Mouse (Mus musculus): Measurements from ENCODE around the gene Lmcd1.
"Not testable (repeated sequence)": the region's sequence is repeated elsewhere in the genome, so short reads cannot be mapped to it uniquely, and the experiment has no call there.

The Lmcd1 gene

DNA sequence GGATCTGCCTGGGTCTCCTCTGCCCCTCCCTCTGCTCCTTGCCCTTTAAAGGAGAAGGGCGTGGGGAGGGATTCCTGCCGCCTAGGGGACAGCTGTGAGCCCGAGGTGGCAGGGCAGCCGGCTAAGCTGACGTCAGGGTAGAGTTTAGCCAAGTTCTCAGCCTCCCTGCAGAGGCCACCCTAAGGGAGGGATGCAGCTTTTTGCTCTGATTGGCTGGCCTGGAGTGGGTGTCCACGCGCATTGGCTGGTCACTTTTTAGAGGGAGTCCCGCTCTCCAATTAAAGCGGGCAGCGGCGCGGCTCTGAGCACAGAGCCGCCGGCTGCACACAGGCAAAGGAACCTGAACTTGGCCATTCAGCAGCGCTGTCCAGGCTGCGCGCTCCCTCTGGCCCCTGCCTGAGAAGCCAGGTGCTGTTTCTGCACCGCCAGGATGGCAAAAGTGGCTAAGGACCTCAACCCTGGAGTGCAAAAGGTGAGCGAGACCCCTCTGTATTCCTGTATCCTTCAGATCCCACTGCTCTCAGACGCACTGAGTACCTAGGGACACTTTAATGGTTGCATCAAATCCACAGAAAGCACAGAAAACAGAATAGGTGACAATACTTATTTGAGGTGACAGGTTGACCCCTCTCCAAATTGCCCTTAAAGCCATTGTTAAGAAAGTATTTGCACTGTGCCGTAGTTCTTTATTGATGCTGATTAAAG lies at the start of gene Lmcd1:
Lmcd1 (plus strand) TSS at position 258 of the 705 bp plus-strand sequence.
- DNase-seq (ENCODE audit: low spot score), result no peak

DNA sequence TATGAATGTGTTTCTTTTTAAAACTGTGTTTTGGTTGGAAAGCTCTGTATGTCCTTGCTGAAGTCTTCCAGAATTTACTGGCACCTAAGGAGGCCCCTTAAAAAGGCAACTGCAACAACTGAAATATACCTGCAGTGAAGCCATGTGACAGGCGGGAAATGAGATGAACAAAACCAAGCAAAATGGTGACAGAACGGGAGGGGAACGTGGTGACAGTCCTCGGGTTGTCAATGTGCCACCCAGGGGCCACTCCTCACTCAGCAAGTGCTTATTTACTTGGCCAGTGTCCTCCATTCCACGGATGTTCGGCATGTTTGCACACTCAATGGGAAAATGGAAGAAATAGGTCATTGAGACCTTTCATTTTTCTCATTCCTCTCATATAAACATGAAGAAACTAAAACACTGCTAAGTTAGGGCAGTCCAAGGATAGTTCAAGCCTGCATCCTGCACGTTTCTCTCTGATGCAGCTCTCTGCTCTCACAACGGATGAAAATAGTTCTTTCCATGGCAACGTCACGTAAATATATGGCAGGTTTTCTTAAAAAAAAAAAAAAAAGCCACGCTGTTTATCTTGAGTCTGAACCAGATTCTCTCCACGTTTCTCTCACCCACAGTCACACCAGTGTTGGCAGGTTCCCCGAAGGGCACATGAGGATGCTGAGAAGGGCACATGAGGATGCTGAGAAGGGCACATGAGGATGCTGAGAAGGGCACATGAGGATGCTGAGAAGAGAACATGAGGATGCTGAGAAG lies 49.5 kb upstream of the Lmcd1 start:
- no peak for DNase-seq (ENCODE audit: low spot score)

DNA sequence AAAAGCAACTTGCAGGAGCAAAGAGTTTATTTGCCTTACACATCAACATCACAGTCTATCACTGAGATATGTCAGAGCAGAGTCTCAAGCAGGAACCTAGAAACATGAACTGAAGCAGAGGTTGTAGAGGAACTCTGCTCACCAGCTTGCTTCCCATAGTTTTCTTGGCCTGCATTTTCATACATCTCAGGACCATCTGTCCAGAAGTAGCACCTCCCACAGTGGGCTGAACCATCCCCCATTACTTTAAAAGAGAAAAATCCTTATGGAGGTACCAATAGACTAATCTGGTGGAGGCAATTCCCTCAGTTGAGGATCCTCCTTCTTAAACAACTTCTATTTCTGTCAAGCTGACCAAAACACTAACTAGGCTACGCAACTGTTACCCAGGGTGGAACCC lies 36.8 kb upstream of the Lmcd1 start:
- DNase-seq (ENCODE audit: low spot score), result no peak

DNA sequence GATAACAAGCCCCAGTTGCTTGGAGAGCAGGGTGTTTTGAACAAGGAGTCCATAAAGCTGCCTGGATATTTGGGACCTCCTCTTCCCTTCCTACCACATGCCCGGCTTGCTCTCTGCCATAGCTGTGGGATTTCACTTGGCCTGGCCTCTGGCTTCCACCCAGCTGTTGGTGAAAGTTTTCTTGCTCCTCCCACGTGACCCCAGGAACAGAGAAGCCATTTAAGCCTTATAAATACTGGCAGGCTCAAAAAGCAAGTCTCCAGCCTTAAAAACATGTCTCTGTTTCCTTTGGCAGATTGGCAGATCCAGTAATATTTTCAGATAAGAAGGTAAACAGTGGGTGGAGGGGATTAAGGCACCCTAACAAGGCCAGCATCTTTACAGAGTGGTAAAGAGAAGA lies 31.3 kb upstream of the Lmcd1 start:
- no peak for DNase-seq (ENCODE audit: low spot score)

DNA sequence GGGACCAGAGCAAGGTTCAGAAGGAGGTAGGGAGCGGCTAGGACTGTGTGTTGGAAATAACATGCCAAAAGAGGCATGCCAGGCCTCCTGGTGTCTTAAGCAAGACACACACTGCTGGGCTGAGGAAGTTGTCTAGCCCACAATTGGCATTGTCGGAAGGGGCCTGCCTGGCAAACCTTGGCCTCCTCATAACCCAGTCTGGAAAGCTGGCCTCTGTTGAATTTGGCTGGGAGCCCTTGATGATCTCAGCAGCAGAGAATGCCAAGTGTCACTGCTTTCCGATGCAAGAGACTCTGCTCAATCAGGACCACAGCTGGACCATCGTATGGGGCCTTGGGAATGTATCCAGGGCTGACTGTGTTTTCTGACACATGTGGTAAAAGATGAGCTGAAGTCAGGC lies 27.9 kb upstream of the Lmcd1 start:
- DNase-seq (ENCODE audit: low spot score), result no peak

DNA sequence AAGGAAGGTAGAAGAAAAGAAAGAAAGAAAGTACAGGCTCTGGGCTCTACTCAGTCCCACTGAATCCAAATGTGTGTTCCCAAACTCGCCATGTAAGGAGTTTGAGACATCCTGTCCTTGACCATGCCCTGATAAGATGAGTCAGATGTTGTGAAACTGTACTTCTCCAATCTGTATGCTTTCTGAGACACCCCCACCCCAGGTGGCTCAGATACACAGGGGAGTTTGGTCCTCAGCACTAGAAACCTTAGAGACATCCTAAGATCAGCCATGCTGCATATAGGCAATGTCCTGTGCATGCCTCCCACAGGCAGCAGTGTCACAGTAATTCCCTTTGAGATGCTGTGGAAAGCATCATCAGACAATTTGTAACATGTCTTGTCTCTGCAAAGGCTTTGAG lies 26.9 kb upstream of the Lmcd1 start:
- DNase-seq (ENCODE audit: low spot score), result no peak

DNA sequence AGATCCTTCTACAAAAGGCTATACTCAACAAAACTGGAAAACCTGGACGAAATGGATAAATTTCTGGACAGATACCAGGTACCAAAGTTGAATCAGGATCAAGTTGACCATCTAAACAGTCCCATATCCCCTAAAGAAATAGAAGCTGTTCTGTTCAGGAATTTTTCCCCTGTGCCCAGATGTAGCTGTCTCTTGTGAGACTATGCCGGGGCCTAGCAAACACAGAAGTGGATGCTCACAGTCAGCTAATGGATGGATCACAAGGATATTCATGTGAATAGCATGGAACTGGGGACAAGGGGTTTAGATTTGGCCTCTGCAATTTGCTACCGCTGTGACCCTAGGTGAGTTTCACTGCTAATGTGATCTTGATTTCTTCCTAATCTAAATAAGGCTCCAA lies 19.6 kb upstream of the Lmcd1 start:
- not testable (repeated sequence) for DNase-seq (ENCODE audit: low spot score)

DNA sequence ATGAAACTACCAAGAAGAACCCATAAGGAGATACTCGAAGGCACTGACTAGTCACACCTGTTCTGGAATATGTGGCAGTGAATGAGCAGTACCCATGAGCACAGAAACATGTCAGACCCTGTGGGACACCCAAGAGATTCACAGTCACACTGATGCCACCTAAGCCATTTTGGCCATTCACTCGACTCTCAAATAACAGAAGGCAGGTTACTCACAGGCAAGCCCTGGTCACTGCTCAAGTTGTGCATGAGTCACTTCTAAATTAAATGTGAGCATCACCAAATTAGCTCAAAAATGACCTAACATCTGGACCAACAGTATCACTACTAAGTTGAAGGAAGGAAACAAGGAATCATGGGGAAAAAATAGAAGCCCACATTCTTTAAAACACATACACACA lies 18.6 kb upstream of the Lmcd1 start:
- no peak for DNase-seq (ENCODE audit: low spot score)

DNA sequence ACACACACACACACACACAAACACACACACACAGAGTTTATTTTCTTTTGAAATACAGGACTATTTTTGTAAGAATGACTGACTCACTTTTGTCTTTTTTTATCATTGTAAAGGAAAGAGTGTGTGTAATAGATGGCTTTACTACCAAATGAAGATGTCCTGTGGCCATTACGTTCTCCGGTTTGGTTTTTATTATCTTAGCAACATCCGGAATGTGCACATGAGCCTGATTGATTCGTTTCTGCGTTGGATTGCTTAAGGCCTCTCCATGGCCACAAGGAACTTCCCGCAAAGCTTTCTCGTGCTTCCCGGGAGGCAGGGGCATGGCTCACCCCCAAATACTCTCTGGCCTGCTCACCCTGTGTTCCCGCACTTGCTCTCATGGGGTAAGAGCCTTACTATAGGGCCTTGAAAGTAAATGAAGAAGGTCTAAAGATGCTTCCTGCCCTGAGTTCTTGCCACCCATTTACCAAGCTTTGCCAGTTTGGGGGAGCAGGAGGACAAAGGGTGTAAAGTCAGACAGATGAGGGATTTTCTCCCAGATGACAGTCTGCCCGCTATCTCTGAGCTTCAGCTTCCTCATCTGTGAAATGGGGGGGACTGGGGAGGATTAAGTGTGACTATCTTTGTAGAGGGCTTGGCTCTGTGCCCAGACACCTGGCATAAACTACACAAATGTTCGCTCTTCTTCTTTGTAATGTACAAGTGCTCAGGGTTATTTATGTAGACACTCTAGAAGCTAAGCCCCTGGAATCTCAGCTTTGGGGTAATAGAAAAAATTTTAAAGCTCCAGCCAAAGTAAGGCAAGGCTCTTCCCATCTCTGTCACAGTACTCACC lies 18.0 kb upstream of the Lmcd1 start:
- no peak for DNase-seq (ENCODE audit: low spot score)

DNA sequence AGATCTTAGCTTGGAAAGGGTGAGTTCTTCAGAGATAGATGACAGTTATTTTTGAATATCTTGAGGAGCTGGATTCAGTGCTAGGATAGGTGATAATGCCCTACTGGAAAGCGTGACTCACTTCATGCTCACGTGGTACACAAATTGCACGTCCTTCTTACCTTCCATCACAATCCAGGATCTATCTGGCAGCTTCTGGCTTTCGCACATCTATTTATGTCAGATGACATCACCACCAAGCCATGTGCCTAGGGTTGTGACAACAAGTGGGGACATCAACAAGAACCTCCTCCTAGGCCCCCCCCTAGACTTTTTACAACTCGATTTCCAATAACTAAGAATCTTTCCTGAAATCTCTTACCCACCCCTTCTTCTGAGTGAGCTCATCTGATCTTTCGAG lies 17.0 kb upstream of the Lmcd1 start:
- no peak for DNase-seq (ENCODE audit: low spot score)

DNA sequence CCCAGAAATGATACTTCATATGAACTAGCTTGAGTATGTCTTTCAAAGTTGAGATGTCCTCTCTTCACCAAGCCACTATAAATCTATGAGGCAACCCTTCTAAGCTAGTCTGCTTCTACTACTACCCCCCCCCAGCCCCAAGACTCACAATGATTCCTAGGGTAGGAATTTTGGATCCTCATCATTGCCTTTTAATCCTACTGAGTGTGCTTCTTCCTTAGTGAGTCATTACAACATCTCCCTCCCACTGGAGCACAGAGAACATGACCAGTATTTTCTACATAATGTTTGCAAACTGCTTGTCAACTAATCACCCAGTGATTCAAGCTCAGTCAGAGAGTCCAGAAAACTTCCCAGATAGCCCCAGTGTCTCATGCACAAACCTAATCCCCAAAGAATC lies 12.5 kb upstream of the Lmcd1 start:
- DNase-seq (ENCODE audit: low spot score), result no peak

DNA sequence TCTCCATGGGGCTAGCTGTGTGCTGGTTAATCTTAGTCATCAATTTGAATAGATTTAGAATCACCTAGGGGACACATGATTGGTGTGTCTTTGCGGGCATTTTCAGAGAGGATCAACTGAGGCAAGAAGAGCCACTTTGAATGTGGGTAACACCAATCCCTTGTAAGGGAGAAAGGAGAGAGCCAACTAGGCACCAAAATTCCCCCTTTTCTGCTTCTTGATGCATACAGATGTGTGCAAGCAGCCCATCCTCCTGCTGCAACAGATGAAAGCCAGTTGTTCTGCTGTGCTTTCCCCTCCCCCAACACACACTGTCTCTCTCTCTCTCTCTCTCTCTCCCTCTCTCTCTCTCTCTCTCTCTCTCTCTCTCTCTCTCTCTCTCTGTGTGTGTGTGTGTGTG lies 9.2 kb upstream of the Lmcd1 start:
- no peak for DNase-seq (ENCODE audit: low spot score)

DNA sequence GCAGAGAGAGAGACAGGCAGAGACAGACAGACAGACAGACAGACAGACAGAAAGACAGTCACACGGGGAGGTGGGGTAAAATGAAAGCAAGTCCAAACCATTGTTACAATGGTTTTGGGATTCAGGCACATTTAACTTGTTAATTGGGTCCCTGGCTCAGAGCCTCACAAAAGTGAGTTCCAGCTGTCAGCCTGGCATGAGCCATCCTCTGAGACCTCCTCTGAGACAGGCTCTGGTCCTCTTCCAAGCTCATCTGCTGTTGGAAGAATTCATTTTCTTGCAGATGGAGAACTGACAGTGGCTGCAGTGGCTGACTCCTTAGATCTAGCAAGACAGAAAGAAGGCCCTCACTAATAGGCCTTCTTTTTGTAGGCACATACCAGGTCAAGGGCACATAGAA lies 6.9 kb upstream of the Lmcd1 start:
- DNase-seq (ENCODE audit: low spot score), result no peak

DNA sequence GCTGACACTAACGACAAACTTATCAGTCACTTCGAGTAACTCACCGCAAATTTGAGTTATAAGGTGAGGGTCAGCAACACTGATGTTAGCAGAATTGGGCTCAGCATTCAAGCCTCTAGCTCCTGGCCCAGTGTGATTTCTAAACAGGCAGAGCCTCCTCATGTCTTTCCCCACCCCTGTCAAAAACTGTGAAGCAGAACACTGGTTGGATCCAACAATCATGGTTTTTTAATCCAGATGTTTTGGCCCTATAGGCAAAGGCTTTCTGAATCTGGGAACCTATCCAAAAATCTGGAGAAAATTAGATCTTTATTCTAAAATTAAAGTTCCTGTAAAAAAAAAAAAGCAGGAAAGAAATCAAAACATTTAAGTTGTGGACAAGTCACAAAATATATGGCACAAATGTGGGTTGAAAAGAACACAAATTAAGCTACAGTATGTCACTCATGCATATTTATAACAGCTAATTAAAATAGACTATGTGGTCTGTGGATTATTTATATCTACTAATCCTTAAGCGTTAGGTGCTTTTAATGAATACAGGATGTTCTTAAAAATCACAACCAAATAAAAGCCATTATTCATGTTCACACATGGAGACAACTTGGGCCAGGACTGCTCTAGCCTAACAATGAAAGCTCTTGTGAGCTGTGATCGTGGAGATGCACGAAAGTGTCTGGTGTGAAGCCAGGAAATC lies 5.7 kb upstream of the Lmcd1 start:
- DNase-seq (ENCODE audit: low spot score), result no peak

DNA sequence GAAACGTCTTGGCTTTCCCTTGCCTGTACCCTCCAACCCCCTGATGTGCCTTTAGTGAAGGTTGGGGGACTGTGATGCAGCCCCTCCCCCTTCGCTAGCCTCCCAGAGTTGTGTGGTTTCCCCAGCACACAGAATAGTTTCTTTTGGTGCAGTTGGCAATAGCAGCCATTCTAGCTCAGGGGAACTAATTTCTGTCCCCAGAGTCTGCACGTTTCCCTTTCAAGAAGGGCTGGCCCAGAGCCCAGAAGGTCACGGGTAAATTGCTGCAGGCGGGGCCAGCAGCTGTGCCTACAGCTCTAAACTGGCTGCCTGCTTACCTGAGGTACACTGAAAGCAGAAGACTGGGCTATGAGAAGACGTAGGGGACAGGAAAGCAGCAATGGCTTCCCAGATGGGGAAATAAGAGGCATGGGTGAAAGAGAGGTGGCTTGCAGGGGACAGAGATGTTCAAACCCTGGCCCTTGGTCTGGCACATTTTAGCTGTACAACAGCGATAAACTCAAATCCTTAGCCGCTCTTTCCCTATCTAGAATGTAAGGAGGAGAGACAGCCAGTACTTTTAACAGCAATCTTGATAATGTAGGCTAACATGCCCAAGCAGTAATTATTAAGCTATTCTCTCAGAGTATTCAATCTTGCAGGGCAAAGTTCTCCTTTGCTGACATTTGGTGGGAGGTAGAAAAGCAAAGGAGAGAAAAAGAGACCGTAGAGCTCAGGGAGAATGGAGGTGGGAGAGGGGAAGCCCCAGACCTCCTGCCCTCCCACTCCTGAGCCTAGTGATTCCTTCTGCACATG lies 900 bp downstream of the Lmcd1 start:
- DNase-seq (ENCODE audit: low spot score), result no peak

DNA sequence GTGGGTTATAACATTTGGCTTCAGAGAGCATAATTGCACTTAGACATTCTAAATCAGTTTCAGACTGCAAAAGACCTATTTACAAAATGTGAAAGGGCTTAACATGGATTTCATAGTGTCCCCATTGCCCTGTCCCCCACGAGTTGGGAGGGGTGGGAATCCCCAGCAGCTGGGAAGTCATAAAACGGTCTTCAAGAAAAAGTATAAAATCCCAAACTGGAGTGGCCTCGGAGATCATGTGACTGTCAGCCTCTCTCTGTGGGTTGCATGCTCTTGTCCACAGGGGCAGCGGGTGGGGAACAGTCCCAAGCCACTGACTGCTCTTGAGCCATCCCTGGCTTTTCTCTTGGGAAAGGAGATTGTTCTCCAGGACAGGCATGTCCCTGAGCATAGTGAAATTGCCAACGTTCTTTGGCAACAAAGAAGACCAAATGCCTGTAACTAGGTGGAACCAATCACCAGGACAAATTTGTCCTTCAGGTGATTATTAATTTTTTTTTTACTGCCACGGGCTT lies 2.2 kb downstream of the Lmcd1 start:
- no peak for DNase-seq (ENCODE audit: low spot score)

DNA sequence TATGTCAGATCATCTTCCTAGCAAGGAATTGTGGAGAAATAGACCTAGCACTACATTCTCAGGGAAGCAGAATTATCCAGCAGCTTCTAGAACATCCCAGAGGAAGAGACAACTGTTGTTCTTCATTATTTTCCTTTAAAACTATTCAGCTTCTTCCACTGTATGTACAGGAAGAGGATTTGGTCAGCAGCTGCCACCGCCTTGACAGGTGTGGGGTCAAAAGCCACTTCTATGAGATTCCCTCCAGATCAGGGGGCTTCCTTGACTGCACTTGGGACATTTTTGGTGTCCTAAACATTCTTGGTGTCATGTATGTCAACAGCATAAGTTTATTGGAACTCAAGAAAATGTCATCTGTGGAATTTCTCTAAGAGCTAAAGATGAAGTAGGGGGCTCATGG lies 5.2 kb downstream of the Lmcd1 start:
- DNase-seq (ENCODE audit: low spot score), result no peak

DNA sequence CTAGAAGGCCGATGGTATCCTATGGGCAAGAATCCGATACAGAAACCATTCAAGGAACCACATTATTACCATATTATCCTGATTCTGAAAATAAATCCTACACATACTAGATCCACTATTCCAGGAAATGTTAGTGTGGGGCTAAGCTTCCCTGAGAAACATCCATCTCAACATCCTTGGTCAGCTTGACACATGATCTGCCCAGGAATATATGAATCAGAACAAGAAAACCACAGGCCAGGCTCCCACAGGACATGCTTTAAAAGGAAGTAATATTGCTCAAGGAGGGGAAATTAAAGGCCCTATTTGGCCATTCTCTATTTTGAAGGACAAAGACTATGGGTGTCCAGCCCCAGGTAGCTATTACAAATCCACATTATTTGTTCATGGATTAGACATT lies 6.6 kb downstream of the Lmcd1 start:
- DNase-seq (ENCODE audit: low spot score), result no peak

DNA sequence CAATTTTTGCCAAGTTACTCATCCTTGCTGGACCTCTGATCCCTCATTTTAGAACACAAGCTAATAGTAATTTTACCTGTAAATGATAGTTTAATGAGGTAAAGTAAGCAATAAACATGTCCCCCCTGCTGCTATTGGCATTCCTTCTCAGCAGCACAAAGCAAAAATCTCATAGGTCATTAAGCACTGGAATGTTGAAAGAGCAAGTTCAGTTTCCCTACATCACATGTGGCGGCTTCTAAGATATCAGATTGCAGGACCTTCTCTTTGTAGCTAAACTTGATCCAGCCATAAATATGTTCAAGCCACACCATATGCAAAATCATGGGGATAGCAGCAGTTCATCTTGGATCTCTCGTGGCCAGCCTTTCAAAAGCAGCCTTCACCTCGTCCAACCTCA lies 7.4 kb downstream of the Lmcd1 start:
- no peak for DNase-seq (ENCODE audit: low spot score)

DNA sequence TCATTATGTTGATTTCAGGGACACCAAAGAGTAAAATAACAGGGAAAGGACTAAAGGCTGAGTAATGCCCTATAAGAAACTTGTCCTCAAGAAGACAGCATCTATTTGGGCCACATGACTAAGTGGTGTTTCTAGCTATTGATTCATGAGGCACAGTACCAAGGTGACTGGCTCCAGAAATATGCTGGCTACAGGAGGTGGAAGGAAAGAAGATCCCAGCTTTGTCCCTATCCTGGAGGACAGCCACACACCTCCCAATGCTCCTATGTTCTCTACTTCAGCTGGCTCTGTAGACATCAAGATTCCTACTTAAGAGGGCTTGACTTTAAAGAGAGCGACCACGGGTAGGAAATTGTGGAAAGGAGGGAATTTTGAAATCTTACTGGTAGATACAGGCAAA lies 8.4 kb downstream of the Lmcd1 start:
- no peak for DNase-seq (ENCODE audit: low spot score)

DNA sequence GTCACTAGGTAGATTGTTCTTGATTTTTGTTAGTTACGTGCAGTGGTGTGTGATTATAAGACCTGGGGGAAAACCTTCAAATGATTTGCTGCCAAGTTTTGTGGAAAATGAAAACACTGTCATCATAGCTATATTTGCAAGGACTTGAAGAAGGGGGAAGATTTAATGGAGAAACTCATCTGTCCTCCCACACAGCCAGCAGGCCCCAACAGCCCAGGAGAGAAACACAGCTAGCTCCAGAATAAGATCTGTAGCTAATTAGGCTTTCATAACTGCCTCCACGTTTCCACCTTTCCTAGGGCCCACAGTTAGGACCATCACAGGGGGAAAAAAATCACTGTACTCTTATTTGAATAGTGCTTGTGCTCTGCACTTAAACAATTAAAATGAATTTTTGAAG lies 10.5 kb downstream of the Lmcd1 start:
- no peak for DNase-seq (ENCODE audit: low spot score)

Measured in spleen, adult 12 weeks (tissue).